Mouse (Mus musculus) layer of hippocampus, adult 9-11 months (tissue): ENCODE results near the gene Gm21870.
"Not testable (repeated sequence)": the region's sequence is repeated elsewhere in the genome, so short reads cannot be mapped to it uniquely, and the experiment has no call there.

Source experiments
- DNase-seq: peaks from one replicate; pipeline ENCODE4 v3.0.0; 2022

Gm21870 gene

DNA sequence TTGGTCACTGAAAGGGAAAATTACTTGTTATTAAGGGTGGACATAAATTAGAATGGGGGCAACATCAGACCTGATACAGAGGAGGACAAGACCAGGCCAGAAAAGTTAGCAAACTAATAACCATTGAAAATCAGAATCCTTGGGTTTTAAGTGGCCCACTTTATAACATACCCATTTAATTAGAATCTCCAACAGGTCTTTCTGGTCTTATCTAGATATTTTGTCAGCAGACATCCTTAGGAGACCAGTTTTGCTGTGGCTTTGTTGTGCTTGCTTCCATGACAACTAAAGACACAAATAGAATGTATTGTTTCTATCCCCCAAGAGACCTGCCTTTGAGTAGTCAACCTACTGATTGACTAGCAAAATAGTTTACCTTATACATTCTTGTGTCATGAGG is at the start of gene Gm21870:
TSS of gene Gm21870 (minus strand) at position 101 of the 400 bp plus-strand sequence.
- not testable (repeated sequence) for DNase-seq

DNA sequence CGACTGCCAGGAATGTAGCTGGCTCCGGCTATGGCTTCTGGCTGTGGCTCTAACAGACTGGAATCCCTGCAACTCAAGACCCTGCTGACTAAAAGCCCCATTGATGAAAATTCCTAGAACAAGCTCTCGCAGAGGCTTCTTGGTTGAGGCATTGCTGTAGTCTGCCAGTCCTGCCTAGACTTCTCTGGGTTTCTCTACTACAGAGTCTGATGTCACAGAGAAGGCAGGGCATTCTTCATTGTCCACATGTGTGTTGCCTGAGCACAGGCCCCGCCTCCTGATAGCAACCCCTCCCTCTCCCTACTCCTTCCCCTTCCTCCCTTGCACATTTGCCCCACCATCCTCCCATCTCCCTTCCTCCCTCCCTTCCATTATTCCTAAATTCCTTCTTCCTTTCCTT is 30.2 kb downstream of the Gm21870 start, which contains the start of gene Btbd35f6:
TSS of gene Btbd35f6 (minus strand) at position 101 of the 400 bp plus-strand sequence.
- not testable (repeated sequence) for DNase-seq
